Mouse (Mus musculus) C2C12 (cell line): ENCODE measurements at regions not wholly inside any gene's neighbourhood (a gene's known extent, or its start where the extent isn't known, plus 50 kb on each side); places are given as distances from the start of the nearest gene placed in this dataset.

Experiments
- H3K27me3 ChIP-seq: one replicate; pipeline ENCODE4 v1.6.1; 2011; ENCODE audit not compliant: control insufficient read depth, insufficient read depth, insufficient read length
- H3K36me3 ChIP-seq: one replicate; pipeline ENCODE4 v1.6.1; 2011; ENCODE audit not compliant: control insufficient read depth, insufficient read depth
- H3K4me3 ChIP-seq: one replicate; pipeline ENCODE4 v1.5.1; 2011; ENCODE audit warnings: mild to moderate bottlenecking, control low read depth; ENCODE audit not compliant: poor library complexity, insufficient read depth, severe bottlenecking
- H3K79me2 ChIP-seq: one replicate; pipeline ENCODE4 v1.6.1; 2011; ENCODE audit not compliant: control insufficient read depth, insufficient read depth
- H3K79me3 ChIP-seq: one replicate; pipeline ENCODE4 v1.6.1; 2011; ENCODE audit warnings: low read depth, control low read depth
- H3ac ChIP-seq: one replicate; pipeline ENCODE3; 2011; ENCODE audit warnings: low read depth; ENCODE audit not compliant: control insufficient read depth, insufficient read length
- CEBPB ChIP-seq: IDR thresholded peaks from one replicate; pipeline ENCODE4 v1.6.1; 2011; ENCODE audit warnings: low read depth, mild to moderate bottlenecking, control low read depth, moderate library complexity
- CTCF ChIP-seq: IDR thresholded peaks from one replicate; pipeline ENCODE4 v1.5.1; 2011; ENCODE audit not compliant: control insufficient read depth, insufficient read depth, insufficient read length
- FOSL1 ChIP-seq: IDR thresholded peaks from one replicate; pipeline ENCODE4 v1.8.0; 2011; ENCODE audit warnings: mild to moderate bottlenecking, low read length; ENCODE audit not compliant: poor library complexity, insufficient read depth, severe bottlenecking
- MAX ChIP-seq: IDR thresholded peaks from one replicate; pipeline ENCODE4 v1.6.1; 2011; ENCODE audit warnings: mild to moderate bottlenecking, control low read depth
- MYOD1 ChIP-seq: IDR thresholded peaks from one replicate; pipeline ENCODE4 v1.6.1; 2011; ENCODE audit warnings: low read depth; ENCODE audit not compliant: control insufficient read depth, insufficient read length
- MYOG ChIP-seq: IDR thresholded peaks from one replicate; pipeline ENCODE4 v1.6.1; 2011; ENCODE audit not compliant: control insufficient read depth, insufficient read length; ENCODE audit errors: extremely low read depth
- USF1 ChIP-seq: IDR thresholded peaks from one replicate; pipeline ENCODE4 v1.6.1; 2011; ENCODE audit warnings: low read depth, mild to moderate bottlenecking, control low read depth, moderate library complexity

GRCm38 (mm10) chr6:66291576-66291975, 243.6 kb upstream of the Mad2l1 start:
- Histone ChIP-seq H3K79me2 (no peaks in the 10 kb centered on the region), H3K79me3 (no peaks in the 10 kb centered on the region), H3K4me3 (no peak overlapping the region), H3K27me3 (no peaks in the 10 kb centered on the region), H3K36me3 (no peaks in the 10 kb centered on the region), H3ac (no peak overlapping the region)
- TF ChIP-seq MYOD1 (no peak), CEBPB (no peak), MYOG (no peak), MAX (no peak), CTCF (no peak), FOSL1 (no peak), USF1 (no peak)

GRCm38 (mm10) chr6:66298056-66298455, 237.1 kb upstream of the Mad2l1 start:
- Histone ChIP-seq H3K27me3 (no peaks in the 10 kb centered on the region), H3K4me3 (no peak overlapping the region), H3K79me2 (no peaks in the 10 kb centered on the region), H3ac (no peak overlapping the region), H3K79me3 (no peaks in the 10 kb centered on the region), H3K36me3 (no peaks in the 10 kb centered on the region)
- TF ChIP-seq MAX (no peak), USF1 (no peak), CEBPB (no peak), MYOG (no peak), MYOD1 (no peak), FOSL1 (no peak), CTCF (no peak)

GRCm38 (mm10) chr6:66300189-66300588, 235.0 kb upstream of the Mad2l1 start:
- TF ChIP-seq CTCF (no peak), MAX (no peak), MYOD1 (no peak), MYOG (no peak), FOSL1 (no peak), CEBPB (no peak), USF1 (no peak)
- Histone ChIP-seq H3K36me3 (no peaks in the 10 kb centered on the region), H3K27me3 (no peaks in the 10 kb centered on the region), H3K79me3 (no peaks in the 10 kb centered on the region), H3K79me2 (no peaks in the 10 kb centered on the region), H3ac (no peak overlapping the region), H3K4me3 (no peak overlapping the region)

GRCm38 (mm10) chr6:66344848-66345247, 190.3 kb upstream of the Mad2l1 start:
- H3ac ChIP-seq: no peak overlapping the region
- H3K4me3 ChIP-seq: no peak overlapping the region
- no peaks in the 10 kb centered on the region for H3K36me3 ChIP-seq
- no peaks in the 10 kb centered on the region for H3K79me3 ChIP-seq
- no peak for TF ChIP-seq CTCF
- no peak for TF ChIP-seq USF1
- TF ChIP-seq CEBPB: no peak
- TF ChIP-seq MYOG: no peak
- no peak for TF ChIP-seq FOSL1
- TF ChIP-seq MAX: no peak
- no peak for TF ChIP-seq MYOD1
- no peaks in the 10 kb centered on the region for H3K27me3 ChIP-seq
- H3K79me2 ChIP-seq: no peaks in the 10 kb centered on the region

- Histone ChIP-seq H3K27me3 (no peaks in the 10 kb centered on the region), H3ac (no peak overlapping the region), H3K79me2 (no peaks in the 10 kb centered on the region), H3K79me3 (no peaks in the 10 kb centered on the region), H3K36me3 (no peaks in the 10 kb centered on the region), H3K4me3 (no peak overlapping the region)
- TF ChIP-seq MAX: no peak
- TF ChIP-seq CEBPB: no peak
- no peak for TF ChIP-seq MYOG
- TF ChIP-seq FOSL1: no peak
- TF ChIP-seq CTCF: no peak
Observed at GRCm38 (mm10) chr6:66347356-66347755, 187.8 kb upstream of the Mad2l1 start.

- TF ChIP-seq MYOG: no peak
- no peak for TF ChIP-seq MAX
- no peak for TF ChIP-seq CTCF
- no peak for TF ChIP-seq FOSL1
- no peak for TF ChIP-seq CEBPB
- TF ChIP-seq USF1: no peak
- no peak for TF ChIP-seq MYOD1
Observed at GRCm38 (mm10) chr6:66361130-66361529, 174.1 kb upstream of the Mad2l1 start.

More at GRCm38 (mm10) chr6:66361130-66361529, 174.1 kb upstream of the Mad2l1 start:
- Histone ChIP-seq H3K79me3 (no peaks in the 10 kb centered on the region), H3K27me3 (no peaks in the 10 kb centered on the region), H3K4me3 (no peak overlapping the region), H3ac (no peak overlapping the region), H3K79me2 (no peaks in the 10 kb centered on the region), H3K36me3 (no peaks in the 10 kb centered on the region)
